Mouse (Mus musculus) cerebellum, postnatal 25 days (tissue): Measurements from ENCODE around the gene Tchh.
"Not testable (repeated sequence)": the region's sequence is repeated elsewhere in the genome, so short reads cannot be mapped to it uniquely, and the experiment has no call there.

ENCODE experiments used
- DNase-seq, 2 experiments: peaks; one replicate each; pipeline ENCODE4 v3.0.0; 2021; ENCODE audit warnings: mixed read lengths in 2 of 2

Tchh gene

DNA sequence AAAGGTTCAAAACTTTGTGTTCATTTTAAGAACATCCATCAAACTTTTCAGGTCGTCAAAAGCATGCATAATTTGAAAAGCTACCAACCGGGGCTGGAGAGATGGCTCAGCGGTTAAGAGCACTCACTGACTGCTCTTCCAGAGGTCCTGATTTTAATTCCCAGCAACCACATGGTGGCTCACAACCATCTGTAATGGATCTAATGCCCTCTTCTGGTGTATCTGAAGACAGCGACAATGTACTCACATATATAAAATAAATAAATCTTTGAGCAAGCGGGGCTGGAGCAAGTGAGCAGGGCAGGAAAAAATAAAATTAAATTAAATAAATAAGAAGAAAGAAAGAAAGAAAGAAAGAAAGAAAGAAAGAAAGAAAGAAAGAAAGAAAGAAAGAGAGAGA, 52.6 kb downstream of the Tchh start:
- not testable (repeated sequence) for DNase-seq

DNA sequence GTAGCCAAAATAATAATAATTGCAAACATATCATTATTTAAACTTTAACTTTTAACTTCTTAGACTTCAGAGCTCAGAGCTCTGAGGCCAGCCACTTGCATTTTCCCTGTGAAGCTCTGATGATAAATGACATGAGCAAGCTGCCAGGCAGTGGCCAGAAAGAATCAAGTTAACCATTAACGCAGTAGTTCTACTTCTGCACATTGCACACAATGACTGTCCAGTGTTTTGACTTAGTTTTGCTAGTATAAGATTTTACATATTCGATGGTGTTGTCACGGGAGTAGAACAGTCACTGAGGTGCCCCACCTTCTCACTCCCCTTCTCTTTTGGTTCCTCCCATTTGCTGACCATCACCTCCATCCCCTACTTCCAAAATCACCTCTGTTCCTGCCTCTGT, 55.0 kb downstream of the Tchh start:
- DNase-seq, result no peak
